22 mouse cellular contexts compared by ENCODE assay signal in genomic region chr15:79797680-79798079, GRCm38 (mm10). TPM values are rescaled to one million over a fixed set of nuclear protein-coding genes. Genes with fewer than 3 reads are reported as not detected.
DNase-seq lines count a peak whose midpoint lies in the region; TF ChIP-seq lines count a peak whose summit lies in the region.
"Had no signal": no experiment of that assay in that cellular context is flagged by ENCODE, and none has a peak within 500 bp of the region (broad histone marks: within the 10 kb centered on the region; RNA-seq: fewer than 3 reads in every experiment).

No protein-coding gene starts in this region.

- H3K4me1 ChIP-seq in cerebellum, adult 2 months (ENCODE audit: control insufficient read depth, insufficient read depth, low read length), result peaks cover 76% of the 10 kb centered on the region
- H3K4me1 ChIP-seq in ES-E14 (ENCODE audit: control insufficient read depth in 2 of 2, insufficient read depth in 2 of 2, low read length in 2 of 2, poor library complexity in 1 of 2), result peaks cover 0 to 2% of the 10 kb centered on the region in 2 experiments; a peak in 1 of 4 replicates
- H3K4me1 ChIP-seq: embryonic facial prominence, embryonic 13.5 days had no signal

- peak overlapping the region; percentile 36; the same call in 1 of the 2 replicates for H3K27ac ChIP-seq in cerebellum, adult 2 months (ENCODE audit: insufficient read depth, low read length)
- H3K27ac ChIP-seq in layer of hippocampus, adult 2 months, result peak overlapping the region; percentile 86
- no peak overlapping the region for H3K27ac ChIP-seq in ES-E14 (ENCODE audit: insufficient read depth, low read depth, low read length, poor library complexity, severe bottlenecking)
- H3K27ac ChIP-seq: embryonic facial prominence, embryonic 13.5 days; forebrain, embryonic 13.5 days; heart, embryonic 10.5 days; hindbrain, embryonic 12.5 days had no signal

- in situ Hi-C loops in ES-E14 (cut with MboI; ENCODE audit: low sequenced_read_pairs in 2 of 2, unreplicated experiment in 2 of 2), result no loop called here

- no peak for TF ChIP-seq POLR2A in cerebellum, adult 2 months (IDR thresholded peaks at IDR 0.05; ENCODE audit: borderline replicate concordance, insufficient read depth, low read length)

- H3K27me3 ChIP-seq in cerebellum, adult 2 months (ENCODE audit: control insufficient read depth, insufficient read depth, low read length), result no peaks in the 10 kb centered on the region

- no peak overlapping the region for H3K9ac ChIP-seq in ES-E14 (ENCODE audit: insufficient read depth, low read depth, low read length, poor library complexity, severe bottlenecking)
- H3K9ac ChIP-seq: embryonic facial prominence, embryonic 13.5 days; forebrain, embryonic 13.5 days; forebrain, postnatal 0 days; hindbrain, embryonic 12.5 days had no signal

- no peak overlapping the region for H3K4me3 ChIP-seq in cerebellum, adult 2 months (replicated peaks; ENCODE audit: insufficient read depth, low read depth, low read length)
- H3K4me3 ChIP-seq in layer of hippocampus, adult 2 months, result peak overlapping the region; percentile 17; the same call in 1 of the 2 replicates
- peak overlapping the region; percentile 5 to 6; a peak in 1 of 4 replicates for H3K4me3 ChIP-seq in ES-E14 (ENCODE audit: insufficient read depth in 1 of 2, low read depth in 1 of 2, low read length in 2 of 2, poor library complexity in 1 of 2, severe bottlenecking in 1 of 2)
- H3K4me3 ChIP-seq: embryonic facial prominence, embryonic 13.5 days; forebrain, embryonic 13.5 days; heart, embryonic 10.5 days; hindbrain, embryonic 12.5 days had no signal

- H3K9me3 ChIP-seq in ES-E14 (ENCODE audit: control insufficient read depth, insufficient read depth, low read depth, low read length), result no peaks in the 10 kb centered on the region
- H3K9me3 ChIP-seq: embryonic facial prominence, embryonic 13.5 days; forebrain, embryonic 13.5 days; heart, embryonic 10.5 days; hindbrain, embryonic 12.5 days had no signal

- DNase-seq in cerebellum, adult 2 months, result peak; percentile 55 to 56
- DNase-seq in cerebellum, adult 9-10 months, result no peak
- DNase-seq in layer of hippocampus, adult 2 months (ENCODE audit: low spot score in 2 of 2), result no peak
- DNase-seq in layer of hippocampus, postnatal 14 days (ENCODE audit: low spot score in 2 of 2), result no peak
- DNase-seq in ES-E14 (ENCODE audit: low read depth, low spot score), result no peak
- DNase-seq in cerebellum, postnatal 25 days, result peak; percentile 58 to 61
- DNase-seq in thymus, postnatal 4 days, result no peak
- DNase-seq: adrenal gland, postnatal 10 days; forebrain, postnatal 0 days; heart, adult 18-20 months; heart, postnatal 10 days; heart, postnatal 4 days; kidney, adult 9 months had no signal

- no peak for TF ChIP-seq CTCF in cerebellum, adult 2 months (IDR thresholded peaks at IDR 0.05; ENCODE audit: borderline replicate concordance, insufficient read depth, low read depth, low read length)
- TF ChIP-seq CTCF in layer of hippocampus, adult 2 months (conservative IDR thresholded peaks at IDR 0.05), result no peak

- 12% methylated on average over 8 of the region's 8 CpGs for WGBS in cerebellum, adult 2 months

- no peaks in the 10 kb centered on the region for H3K36me3 ChIP-seq in ES-E14 (ENCODE audit: control insufficient read depth, insufficient read depth, low read length, poor library complexity, severe bottlenecking)
- H3K36me3 ChIP-seq: embryonic facial prominence, embryonic 13.5 days; heart, embryonic 10.5 days; hindbrain, embryonic 12.5 days had no signal

TF ChIP-seq in ES-E14, 5 proteins besides CTCF, POLR2A, EP300 and RAD21:
- no peak for TF ChIP-seq MAFK (IDR thresholded peaks at IDR 0.05; ENCODE audit: insufficient read depth, low read depth, low read length)
- TF ChIP-seq ZNF384 (IDR thresholded peaks at IDR 0.05; ENCODE audit: low read depth, low read length), result no peak
- TF ChIP-seq ZC3H11A (IDR thresholded peaks at IDR 0.05; ENCODE audit: borderline replicate concordance, low read depth, low read length), result no peak
- no peak for TF ChIP-seq CHD2 (IDR thresholded peaks at IDR 0.05; ENCODE audit: low read depth, low read length)
- no peak for TF ChIP-seq HCFC1 (IDR thresholded peaks at IDR 0.05; ENCODE audit: borderline replicate concordance, insufficient read depth, low read length)

RNA-seq across cellular contexts. Expression of gene Nptxr, which starts 6.9 kb away (rescaled TPM):
- 88.0 and 100 TPM in 2 replicates for polyA plus RNA-seq in cerebellum, adult 2 months (2012; rRNA removed)
- total RNA-seq in layer of hippocampus, adult 2 months (2021), result 100 to 1,000 TPM; 756 to 804 TPM
- total RNA-seq in layer of hippocampus, postnatal 14 days (2021), result 100 to 1,000 TPM; 878 to 953 TPM
- 7.9 and 10.3 TPM in 2 replicates for total RNA-seq in ES-E14 (2012; rRNA removed)

RNA-seq across cellular contexts. Expression of gene Dnal4, which starts 20.0 kb away (rescaled TPM):
- polyA plus RNA-seq in cerebellum, adult 2 months (2012; rRNA removed), result 55.1 and 56.7 TPM in 2 replicates
- 10 to 100 TPM; 55.5 to 64.8 TPM for total RNA-seq in layer of hippocampus, adult 2 months (2021)
- total RNA-seq in layer of hippocampus, postnatal 14 days (2021), result 10 to 100 TPM; 41.1 TPM
- total RNA-seq in ES-E14 (2012; rRNA removed), result 16.5 and 23.5 TPM in 2 replicates

RNA-seq across cellular contexts. Expression of gene Npcd, which starts 36.4 kb away (rescaled TPM):
- 1.7 and 4.1 TPM in 2 replicates for polyA plus RNA-seq in cerebellum, adult 2 months (2012; rRNA removed)
- total RNA-seq in layer of hippocampus, adult 2 months (2021), result 10 to 100 TPM; 11.9 to 22.4 TPM
- 10 to 100 TPM; 21.9 to 36.2 TPM for total RNA-seq in layer of hippocampus, postnatal 14 days (2021)
- total RNA-seq in ES-E14 (2012; rRNA removed), result 3.4 and 9.3 TPM in 2 replicates
- total RNA-seq: common myeloid progenitor, adult 5-6 weeks; MEL had no signal
- polyA plus RNA-seq: forebrain, embryonic 13.5 days; heart, embryonic 10.5 days; heart, embryonic 14.5 days; inflammation-experienced regulatory T-cells, adult 6 months; intestine, postnatal 0 days had no signal

RNA-seq across cellular contexts. Expression of gene Cbx6, which starts 36.8 kb away (rescaled TPM):
- polyA plus RNA-seq in cerebellum, adult 2 months (2012; rRNA removed), result 183 TPM in 2 replicates
- total RNA-seq in layer of hippocampus, adult 2 months (2021), result 100 to 1,000 TPM; 336 to 347 TPM
- total RNA-seq in layer of hippocampus, postnatal 14 days (2021), result 100 to 1,000 TPM; 389 to 413 TPM
- total RNA-seq in ES-E14 (2012; rRNA removed), result 28.2 and 30.1 TPM in 2 replicates

RNA-seq across cellular contexts. Expression of gene Sun2, which starts 55.3 kb away (rescaled TPM):
- polyA plus RNA-seq in cerebellum, adult 2 months (2012; rRNA removed), result 42.7 and 45.2 TPM in 2 replicates
- total RNA-seq in layer of hippocampus, adult 2 months (2021), result 10 to 100 TPM; 29.2 to 34.8 TPM
- total RNA-seq in layer of hippocampus, postnatal 14 days (2021), result 10 to 100 TPM; 18.5 to 23.3 TPM
- total RNA-seq in ES-E14 (2012; rRNA removed), result 29.8 and 35.7 TPM in 2 replicates

Comparison
In these comparisons a context has a peak if more than half of its experiments do, and no peak if none do; other contexts are left out.
1. DNase-seq: peak in cerebellum, adult 2 months (2 of 2) and cerebellum, postnatal 25 days (2 of 2); none in cerebellum, adult 9-10 months (single experiment), layer of hippocampus, adult 2 months (0 of 2), layer of hippocampus, postnatal 14 days (0 of 2), ES-E14 (single experiment) and thymus, postnatal 4 days (single experiment).
2. RNA of gene Nptxr, which starts 6.9 kb away (total RNA-seq): 878 to 953 TPM in layer of hippocampus, postnatal 14 days and 756 to 804 TPM in layer of hippocampus, adult 2 months; 7.9 to 10.3 TPM in ES-E14; every median in the first group is over 10 times any median in the second.